Mouse (Mus musculus): ENCODE measurements at regions not wholly inside any gene's neighbourhood (a gene's known extent, or its start where the extent isn't known, plus 50 kb on each side); places are given as distances from the start of the nearest gene placed in this dataset.

DNA sequence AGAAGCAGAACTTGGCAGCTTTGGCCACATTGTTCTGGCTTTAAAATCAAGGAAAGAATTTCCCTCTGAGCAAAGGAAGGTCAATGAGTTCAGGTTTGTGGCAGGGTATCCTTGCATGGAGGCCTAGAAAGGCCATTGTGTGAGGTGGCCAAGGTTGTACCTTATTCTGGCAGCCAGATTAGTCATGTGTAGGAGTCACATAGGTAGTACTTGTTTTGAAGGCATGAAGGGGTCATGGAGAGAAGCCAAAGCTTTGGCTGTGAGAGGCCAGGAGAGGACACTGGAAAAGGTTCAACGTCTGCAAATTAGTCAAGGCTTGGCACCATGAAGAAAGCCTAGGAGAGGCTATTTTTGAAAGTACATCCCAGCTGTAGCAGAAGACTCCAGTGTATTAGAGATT lies 3949.5 kb downstream of the 9330182O14Rik start:
- no peak overlapping the region for H3K4me2 ChIP-seq (replicated peaks; ENCODE audit: low read depth, low read length)
- DNase-seq (ENCODE audit: low spot score) = no peak
- H3K9me3 ChIP-seq (ENCODE audit: low read length) = no peaks in the 10 kb centered on the region
- H3K27ac ChIP-seq (ENCODE audit: low read length) = no peak overlapping the region
- H3K4me3 ChIP-seq (ENCODE audit: low read depth, low read length) = no peak overlapping the region
- ATAC-seq = no peak
- no peaks in the 10 kb centered on the region for H3K4me1 ChIP-seq (ENCODE audit: insufficient read depth, low read depth, low read length)
- TF ChIP-seq EP300 (IDR thresholded peaks at IDR 0.05) (no peak), CTCF (IDR thresholded peaks at IDR 0.05) (no peak)
- no peaks in the 10 kb centered on the region for H3K27me3 ChIP-seq (replicated peaks; ENCODE audit: insufficient read depth, low read length)
- H3K9ac ChIP-seq (replicated peaks; ENCODE audit: low read depth) = no peak overlapping the region
- WGBS = 84% methylated on average over 1 of the region's 1 CpGs
- no peaks in the 10 kb centered on the region for H3K36me3 ChIP-seq (ENCODE audit: insufficient read depth, low read length)

DNA sequence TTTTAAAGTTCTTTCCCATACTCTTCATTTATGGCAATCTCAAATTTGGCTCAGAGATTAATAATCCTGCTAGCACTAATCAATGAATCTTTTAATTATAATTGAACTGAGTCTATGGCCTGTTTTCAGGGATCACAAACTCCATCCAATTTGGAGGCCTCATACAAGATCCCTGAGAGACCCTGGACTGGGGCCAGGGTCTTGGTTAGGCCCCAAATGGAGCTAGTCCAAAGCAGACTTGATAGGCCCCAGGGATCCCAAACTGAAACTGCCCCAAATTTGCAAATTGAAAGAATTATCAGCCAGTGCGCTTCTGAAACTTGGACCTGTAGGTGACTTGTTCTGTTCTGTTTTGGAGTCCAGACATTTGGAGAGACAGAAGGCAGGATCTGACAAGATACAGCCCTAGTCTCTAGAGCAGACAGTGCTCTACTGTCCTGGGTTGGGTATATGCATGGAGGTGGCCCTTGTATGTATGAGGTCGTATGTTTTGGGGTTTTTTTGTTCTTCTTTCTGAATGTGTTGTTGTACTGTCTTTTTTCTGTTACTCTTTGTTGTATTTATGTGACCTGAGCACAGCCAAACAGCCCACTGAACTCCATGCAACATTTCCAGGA lies 3978.3 kb downstream of the 9330182O14Rik start:
- H3K9ac ChIP-seq (replicated peaks; ENCODE audit: low read depth) = no peak overlapping the region
- H3K4me3 ChIP-seq (ENCODE audit: low read depth, low read length) = no peak overlapping the region
- WGBS = 66% methylated on average over 2 of the region's 2 CpGs
- TF ChIP-seq EP300 (IDR thresholded peaks at IDR 0.05) (no peak), CTCF (IDR thresholded peaks at IDR 0.05) (no peak)
- no peaks in the 10 kb centered on the region for H3K4me1 ChIP-seq (ENCODE audit: insufficient read depth, low read depth, low read length)
- H3K27me3 ChIP-seq (replicated peaks; ENCODE audit: insufficient read depth, low read length) = no peaks in the 10 kb centered on the region
- H3K36me3 ChIP-seq (ENCODE audit: insufficient read depth, low read length) = no peaks in the 10 kb centered on the region
- no peak overlapping the region for H3K4me2 ChIP-seq (replicated peaks; ENCODE audit: low read depth, low read length)
- no peak overlapping the region for H3K27ac ChIP-seq (ENCODE audit: low read length)
- H3K9me3 ChIP-seq (ENCODE audit: low read length) = no peaks in the 10 kb centered on the region
- ATAC-seq (no peak), DNase-seq (ENCODE audit: low spot score) (no peak)

DNA sequence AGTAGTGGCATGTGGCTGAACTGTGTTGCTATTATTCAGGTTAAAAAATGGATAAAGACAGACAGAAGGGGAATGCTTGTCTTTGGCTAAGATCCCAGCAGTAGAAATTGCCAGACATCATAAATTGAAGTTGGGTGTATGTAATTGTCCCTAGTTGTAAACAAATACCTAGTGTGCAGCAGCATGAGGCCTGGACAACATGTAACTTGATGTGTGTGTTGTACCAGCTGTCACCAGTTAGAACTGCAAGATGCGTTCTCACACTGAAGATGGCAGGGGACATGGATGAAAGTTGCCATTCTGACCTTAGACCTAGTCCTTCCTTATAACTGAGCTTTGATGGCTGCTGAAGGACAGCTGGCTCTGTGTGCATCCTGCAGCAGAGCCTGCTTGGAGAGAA lies 4000.0 kb downstream of the 9330182O14Rik start:
- Histone ChIP-seq H3K27ac (ENCODE audit: low read length) (no peak overlapping the region), H3K4me1 (ENCODE audit: insufficient read depth, low read depth, low read length) (no peaks in the 10 kb centered on the region), H3K9me3 (ENCODE audit: low read length) (no peaks in the 10 kb centered on the region), H3K4me3 (ENCODE audit: low read depth, low read length) (no peak overlapping the region), H3K9ac (replicated peaks; ENCODE audit: low read depth) (no peak overlapping the region), H3K36me3 (ENCODE audit: insufficient read depth, low read length) (no peaks in the 10 kb centered on the region), H3K4me2 (replicated peaks; ENCODE audit: low read depth, low read length) (no peak overlapping the region), H3K27me3 (replicated peaks; ENCODE audit: insufficient read depth, low read length) (no peaks in the 10 kb centered on the region)
- no peak for TF ChIP-seq EP300 (IDR thresholded peaks at IDR 0.05)
- no peak for TF ChIP-seq CTCF (IDR thresholded peaks at IDR 0.05)
- no peak for DNase-seq (ENCODE audit: low spot score)
- ATAC-seq = no peak
- WGBS = 55% methylated on average over 1 of the region's 1 CpGs
